Mouse (Mus musculus) CH12.LX (cell line): ENCODE measurements around the gene Arfip1.

Experiments used
- CHD2 ChIP-seq: IDR thresholded peaks from 2 replicates; pipeline ENCODE4 v1.6.1; 2011; ENCODE audit warnings: low read length, improper control_type of control experiment
- CTCF ChIP-seq, 2 experiments: IDR thresholded peaks in 1 of 2; conservative IDR thresholded peaks in 1 of 2; 2 replicates each; pipeline ENCODE4 v1.5.1; 2011 to 2012; ENCODE audit warnings: low read depth in 2 of 2, low read length in 2 of 2, improper control_type of control experiment in 1 of 2, inconsistent platforms in 1 of 2, mild to moderate bottlenecking in 1 of 2, moderate library complexity in 1 of 2
- MAZ ChIP-seq: IDR thresholded peaks from 2 replicates; pipeline ENCODE4 v1.6.1; 2012; ENCODE audit warnings: low read depth, mild to moderate bottlenecking, inconsistent platforms, low read length, improper control_type of control experiment, moderate library complexity
- POLR2A ChIP-seq: IDR thresholded peaks from 2 replicates; pipeline ENCODE4 v1.6.1; 2011; ENCODE audit warnings: low read depth, mild to moderate bottlenecking, improper control_type of control experiment, low read length
- POLR2AphosphoS2 ChIP-seq: IDR thresholded peaks from 2 replicates; pipeline ENCODE4 v1.6.1; 2011; ENCODE audit warnings: low read depth, low read length, improper control_type of control experiment
- RCOR1 ChIP-seq: conservative IDR thresholded peaks from 2 replicates; pipeline ENCODE4 v1.6.1; 2012; ENCODE audit warnings: low read depth, mild to moderate bottlenecking, inconsistent platforms, low read length, improper control_type of control experiment
- USF1 ChIP-seq: IDR thresholded peaks from 2 replicates; pipeline ENCODE4 v1.6.1; 2014; ENCODE audit warnings: low read depth, mild to moderate bottlenecking, inconsistent platforms, low read length, improper control_type of control experiment
- ZC3H11A ChIP-seq: IDR thresholded peaks from 2 replicates; pipeline ENCODE4 v1.6.1; 2012; ENCODE audit warnings: low read depth, mild to moderate bottlenecking, inconsistent platforms, low read length, improper control_type of control experiment
- ZMIZ1 ChIP-seq: IDR thresholded peaks from 2 replicates; pipeline ENCODE4 v1.6.1; 2012; ENCODE audit warnings: low read depth, mild to moderate bottlenecking, inconsistent platforms, low read length, improper control_type of control experiment

DNA sequence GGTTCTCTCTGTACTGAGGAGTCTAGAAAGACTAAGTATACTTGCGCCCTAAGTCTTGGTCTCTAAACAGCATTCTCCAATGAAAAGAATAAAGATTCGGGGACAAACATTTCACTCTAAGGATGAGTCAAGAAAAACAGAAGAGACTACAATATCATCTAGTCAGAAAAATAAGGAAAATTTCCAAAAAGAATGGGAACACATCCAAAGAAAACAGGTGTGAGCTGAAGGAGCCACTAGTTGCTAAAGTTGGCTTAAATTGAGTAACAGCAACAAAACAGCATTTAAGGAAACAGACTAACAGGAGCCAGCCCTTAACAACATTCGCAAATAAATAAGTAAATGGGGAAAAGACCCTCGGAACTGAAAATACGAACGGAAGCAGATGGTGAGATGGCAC is 13.9 kb downstream of the Arfip1 start:
- TF ChIP-seq CHD2 (no peak), CTCF (conservative IDR thresholded peaks at IDR 0.05 in 1 of 2, IDR thresholded peaks at IDR 0.05 in 1 of 2; ENCODE audit: low read depth in 2 of 2, low read length in 2 of 2) (no peak), MAZ (no peak), POLR2AphosphoS2 (no peak), RCOR1 (no peak), POLR2A (no peak), ZC3H11A (no peak), USF1 (no peak), ZMIZ1 (no peak)
